Mouse (Mus musculus): ENCODE measurements at regions not wholly inside any gene's neighbourhood (a gene's known extent, or its start where the extent isn't known, plus 50 kb on each side); places are given as distances from the start of the nearest gene placed in this dataset.

DNA sequence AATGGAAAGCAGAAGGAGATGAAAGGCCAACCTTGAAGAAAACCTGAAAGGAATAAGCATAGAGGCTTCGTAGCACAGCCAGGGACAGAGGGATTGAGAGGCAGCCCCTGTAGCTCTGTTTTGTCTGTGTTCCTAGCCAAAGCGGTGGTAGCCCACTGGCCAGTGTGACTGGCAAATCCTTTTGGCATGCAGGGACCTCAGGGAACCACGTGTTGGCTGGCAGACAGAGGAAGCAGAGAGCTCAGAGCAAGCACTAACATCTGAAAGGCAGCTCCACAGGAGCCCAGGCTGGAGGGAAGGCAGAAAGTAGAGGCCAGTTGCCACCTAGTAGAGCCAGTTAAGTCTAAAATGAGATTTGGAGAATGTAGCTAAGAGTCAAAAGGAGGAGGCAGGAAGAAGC lies 842.5 kb upstream of the 2610301B20Rik start:
- no peak overlapping the region for H3K4me2 ChIP-seq (ENCODE audit: insufficient read depth, low read depth, poor library complexity, severe bottlenecking)
- H3K9ac ChIP-seq (ENCODE audit: insufficient read depth, low read depth): no peak overlapping the region
- H3K4me1 ChIP-seq (ENCODE audit: control insufficient read depth in 1 of 2, insufficient read depth in 2 of 2): peaks cover 0 to 6% of the 10 kb centered on the region in 2 experiments; a peak in 2 of 4 replicates
- no peak overlapping the region for H3K27ac ChIP-seq (ENCODE audit: insufficient read depth, low read depth)
- DNase-seq (ENCODE audit: extremely low read depth): no peak
- TF ChIP-seq ZNF384 (IDR thresholded peaks at IDR 0.05; ENCODE audit: low read depth, low read length): no peak
- in situ Hi-C loops (cut with MboI; ENCODE audit: low pct_ligation_motif_present, low pct_unique_long_range_greater_than_20kb, low sequenced_read_pairs): no loop called here
- no peaks in the 10 kb centered on the region for H3K9me3 ChIP-seq (replicated peaks; ENCODE audit: low read length)
- no peaks in the 10 kb centered on the region for H3K36me3 ChIP-seq (replicated peaks in 1 of 2; ENCODE audit: control insufficient read depth in 1 of 2, insufficient read depth in 1 of 2, low read length in 1 of 2)
- H3K4me3 ChIP-seq (replicated peaks in 1 of 3; ENCODE audit: low read depth in 2 of 3, low read length in 2 of 3, poor library complexity in 1 of 3): no peak overlapping the region
- H3K79me2 ChIP-seq (replicated peaks; ENCODE audit: control insufficient read depth, extremely low read depth, insufficient read depth, poor library complexity, severe bottlenecking): no peaks in the 10 kb centered on the region
- dilution Hi-C loops (cut with MboI; ENCODE audit: extremely low pct_ligation_motif_present, extremely low pct_unique_long_range_greater_than_20kb, low sequenced_read_pairs): no loop called here
- no peaks in the 10 kb centered on the region for H3K27me3 ChIP-seq (replicated peaks)

- no peaks in the 10 kb centered on the region for H3K79me2 ChIP-seq (replicated peaks; ENCODE audit: control insufficient read depth, extremely low read depth, insufficient read depth, poor library complexity, severe bottlenecking)
- no peak for DNase-seq (ENCODE audit: extremely low read depth)
- no peak overlapping the region for H3K4me3 ChIP-seq (replicated peaks in 1 of 3; ENCODE audit: low read depth in 2 of 3, low read length in 2 of 3, poor library complexity in 1 of 3)
- H3K9ac ChIP-seq (ENCODE audit: insufficient read depth, low read depth): no peak overlapping the region
- in situ Hi-C loops (cut with MboI; ENCODE audit: low pct_ligation_motif_present, low pct_unique_long_range_greater_than_20kb, low sequenced_read_pairs): no loop called here
- dilution Hi-C loops (cut with MboI; ENCODE audit: extremely low pct_ligation_motif_present, extremely low pct_unique_long_range_greater_than_20kb, low sequenced_read_pairs): no loop called here
- H3K4me2 ChIP-seq (ENCODE audit: insufficient read depth, low read depth, poor library complexity, severe bottlenecking): no peak overlapping the region
- H3K36me3 ChIP-seq (replicated peaks in 1 of 2; ENCODE audit: control insufficient read depth in 1 of 2, insufficient read depth in 1 of 2, low read length in 1 of 2): no peaks in the 10 kb centered on the region
- H3K27ac ChIP-seq (ENCODE audit: insufficient read depth, low read depth): no peak overlapping the region
- peaks cover 0 to 6% of the 10 kb centered on the region in 2 experiments; a peak in 2 of 4 replicates for H3K4me1 ChIP-seq (ENCODE audit: control insufficient read depth in 1 of 2, insufficient read depth in 2 of 2)
- H3K27me3 ChIP-seq (replicated peaks): no peaks in the 10 kb centered on the region
- TF ChIP-seq PAX5 (IDR thresholded peaks at IDR 0.05; ENCODE audit: low read length): no peak
- TF ChIP-seq MAZ (IDR thresholded peaks at IDR 0.05; ENCODE audit: low read depth, low read length): no peak
- TF ChIP-seq HCFC1 (IDR thresholded peaks at IDR 0.05; ENCODE audit: low read depth, low read length): no peak
- no peak for TF ChIP-seq JUN (IDR thresholded peaks at IDR 0.05; ENCODE audit: insufficient read depth, low read depth, low read length)
- TF ChIP-seq CTCF (conservative IDR thresholded peaks at IDR 0.05 in 1 of 2, IDR thresholded peaks at IDR 0.05 in 1 of 2; ENCODE audit: low read depth in 2 of 2, low read length in 2 of 2): no peak
- TF ChIP-seq ZMIZ1 (IDR thresholded peaks at IDR 0.05; ENCODE audit: low read depth, low read length): no peak
- no peak for TF ChIP-seq KAT2A (IDR thresholded peaks at IDR 0.05; ENCODE audit: insufficient replicate concordance, low read length)
- TF ChIP-seq SMC3 (IDR thresholded peaks at IDR 0.05; ENCODE audit: low read depth, low read length): no peak
- no peak for TF ChIP-seq EP300 (IDR thresholded peaks at IDR 0.05; ENCODE audit: low read length)
- no peaks in the 10 kb centered on the region for H3K9me3 ChIP-seq (replicated peaks; ENCODE audit: low read length)
These were observed 839.0 kb upstream of the 2610301B20Rik start for GRCm38 (mm10) chr4:10035336-10035735.

GRCm38 (mm10) chr4:10041301-10042093 lies 832.8 kb upstream of the 2610301B20Rik start:
- dilution Hi-C loops (cut with MboI; ENCODE audit: extremely low pct_ligation_motif_present, extremely low pct_unique_long_range_greater_than_20kb, low sequenced_read_pairs): no loop called here
- no peaks in the 10 kb centered on the region for H3K36me3 ChIP-seq (replicated peaks in 1 of 2; ENCODE audit: control insufficient read depth in 1 of 2, insufficient read depth in 1 of 2, low read length in 1 of 2)

More at GRCm38 (mm10) chr4:10041301-10042093, 832.8 kb upstream of the 2610301B20Rik start:
- no peaks in the 10 kb centered on the region for H3K9me3 ChIP-seq (replicated peaks; ENCODE audit: low read length)
- TF ChIP-seq SMC3 (IDR thresholded peaks at IDR 0.05; ENCODE audit: low read depth, low read length) (no peak), SIN3A (IDR thresholded peaks at IDR 0.05; ENCODE audit: low read length) (no peak), TBP (conservative IDR thresholded peaks at IDR 0.05; ENCODE audit: low read depth, low read length) (no peak), RAD21 (IDR thresholded peaks at IDR 0.05; ENCODE audit: low read depth, low read length) (no peak), ELF1 (IDR thresholded peaks at IDR 0.05; ENCODE audit: low read depth, low read length) (no peak), CHD2 (IDR thresholded peaks at IDR 0.05; ENCODE audit: low read length) (no peak), E2F4 (IDR thresholded peaks at IDR 0.05; ENCODE audit: insufficient replicate concordance, low read depth, low read length) (no peak), ZNF384 (IDR thresholded peaks at IDR 0.05; ENCODE audit: low read depth, low read length) (no peak), ZC3H11A (IDR thresholded peaks at IDR 0.05; ENCODE audit: low read depth, low read length) (no peak), PAX5 (IDR thresholded peaks at IDR 0.05; ENCODE audit: low read length) (no peak)
- no peak overlapping the region for H3K4me2 ChIP-seq (ENCODE audit: insufficient read depth, low read depth, poor library complexity, severe bottlenecking)
- no peak overlapping the region for H3K4me3 ChIP-seq (replicated peaks in 1 of 3; ENCODE audit: low read depth in 2 of 3, low read length in 2 of 3, poor library complexity in 1 of 3)
- H3K4me1 ChIP-seq (ENCODE audit: control insufficient read depth in 1 of 2, insufficient read depth in 2 of 2): no peaks in the 10 kb centered on the region
- H3K79me2 ChIP-seq (replicated peaks; ENCODE audit: control insufficient read depth, extremely low read depth, insufficient read depth, poor library complexity, severe bottlenecking): no peaks in the 10 kb centered on the region
- in situ Hi-C loops (cut with MboI; ENCODE audit: low pct_ligation_motif_present, low pct_unique_long_range_greater_than_20kb, low sequenced_read_pairs): no loop called here
- H3K27me3 ChIP-seq (replicated peaks): no peaks in the 10 kb centered on the region
- H3K27ac ChIP-seq (ENCODE audit: insufficient read depth, low read depth): no peak overlapping the region
- no peak for DNase-seq (ENCODE audit: extremely low read depth)
- H3K9ac ChIP-seq (ENCODE audit: insufficient read depth, low read depth): no peak overlapping the region
